Mouse (Mus musculus) midbrain, embryonic 14.5 days (tissue): ENCODE measurements around the gene Ets1. TPM values are rescaled to one million over a fixed set of nuclear protein-coding genes. Genes with fewer than 3 reads are reported as not detected.

Experiments used
- ATAC-seq: fragments of 200-750 bp; cut with Nextera tagmentation; 2 replicates; pipeline ENCODE4 v1.8.0; 2017; ENCODE audit warnings: moderate number of reproducible peaks, moderate library complexity; ENCODE audit not compliant: low FRiP score, low TSS enrichment
- DNase-seq: peaks from one replicate; pipeline ENCODE4 v3.0.0-alpha.2; 2015
- H3K27ac ChIP-seq: fragments of 300-500 bp; sonication (generic); replicated peaks from 2 replicates; pipeline ENCODE4 v1.5.1; 2014; ENCODE audit warnings: mild to moderate bottlenecking, low read depth, low read length, moderate library complexity
- H3K27me3 ChIP-seq: fragments of 300-500 bp; sonication (generic); 2 replicates; pipeline ENCODE4 v1.6.1; 2014; ENCODE audit warnings: low read length, control low read depth, mixed read lengths; ENCODE audit not compliant: control insufficient read depth, insufficient read depth
- H3K36me3 ChIP-seq: fragments of 300-500 bp; sonication (generic); 2 replicates; pipeline ENCODE4 v1.6.1; 2014; ENCODE audit warnings: low read length, control low read depth; ENCODE audit not compliant: control insufficient read depth, insufficient read depth
- H3K4me1 ChIP-seq: fragments of 300-500 bp; sonication (generic); 2 replicates; pipeline ENCODE4 v1.6.1; 2014; ENCODE audit warnings: mild to moderate bottlenecking, antibody characterized with exemption, low read length, control low read depth; ENCODE audit not compliant: control insufficient read depth, insufficient read depth
- H3K4me2 ChIP-seq: fragments of 300-500 bp; sonication (generic); 2 replicates; pipeline ENCODE4 v1.6.1; 2014; ENCODE audit warnings: mild to moderate bottlenecking, low read length, moderate library complexity
- H3K4me3 ChIP-seq: fragments of 300-500 bp; sonication (generic); replicated peaks from 2 replicates; pipeline ENCODE4 v1.5.1; 2014; ENCODE audit warnings: low read depth, low read length
- H3K9ac ChIP-seq: fragments of 300-500 bp; sonication (generic); replicated peaks from 2 replicates; pipeline ENCODE4 v1.6.1; 2014; ENCODE audit warnings: mild to moderate bottlenecking, low read length, moderate library complexity
- H3K9me3 ChIP-seq: fragments of 300-500 bp; sonication (generic); 2 replicates; pipeline ENCODE4 v1.6.1; 2016; ENCODE audit warnings: low read length, control low read depth, mixed read lengths; ENCODE audit not compliant: control insufficient read depth
- WGBS: fragments of 180-500 bp; shearing (Covaris S2); extraction: QIAGEN DNeasy Blood & Tissue Kit; methylation state at CpG from one replicate; pipeline ENCODE4 v1.1.7; 2014; 5-methylcytosine and 5-hydroxymethylcytosine counted together
- polyA plus RNA-seq: library from polyadenylated mRNA; unstranded; fragments of >200 nt; fragmentation: Nextera tagmentation; extraction: Ambion mirVana; gene quantifications from 2 replicates; pipeline ENCODE4 v1.2.1, GENCODE M21; 2014

The Ets1 gene
- polyA plus RNA-seq, 1 experiment from 2014 or later, result 19.6 TPM

- Histone ChIP-seq H3K4me3 (no peak overlapping the region), H3K27me3 (no peaks in the 10 kb centered on the region), H3K36me3 (no peaks in the 10 kb centered on the region), H3K27ac (no peak overlapping the region), H3K4me1 (no peaks in the 10 kb centered on the region), H3K9me3 (no peaks in the 10 kb centered on the region), H3K9ac (no peak overlapping the region), H3K4me2 (no peak overlapping the region)
- DNase-seq, result no peak
- WGBS, result 88% methylated on average over 9 of the region's 9 CpGs
- ATAC-seq, result no peak
Measured at GRCm38 (mm10) chr9:32730001-32730655, 94.1 kb downstream of the Ets1 start.

GRCm38 (mm10) chr9:32730656-32731590, 94.9 kb downstream of the Ets1 start:
- Histone ChIP-seq H3K4me3 (no peak overlapping the region), H3K4me1 (no peaks in the 10 kb centered on the region), H3K36me3 (no peaks in the 10 kb centered on the region), H3K9ac (no peak overlapping the region), H3K9me3 (no peaks in the 10 kb centered on the region), H3K27ac (no peak overlapping the region), H3K4me2 (no peak overlapping the region), H3K27me3 (no peaks in the 10 kb centered on the region)
- no peak for DNase-seq
- ATAC-seq, result no peak
- WGBS, result 80% methylated on average over 13 of the region's 13 CpGs

GRCm38 (mm10) chr9:32731787-32732186, 95.8 kb downstream of the Ets1 start:
- ATAC-seq, result no peak
- no peak overlapping the region for H3K27ac ChIP-seq
- DNase-seq, result no peak
- no peak overlapping the region for H3K4me3 ChIP-seq
- H3K36me3 ChIP-seq, result no peaks in the 10 kb centered on the region
- no peak overlapping the region for H3K4me2 ChIP-seq
- no peaks in the 10 kb centered on the region for H3K27me3 ChIP-seq
- 54% methylated on average over 9 of the region's 9 CpGs for WGBS
- no peaks in the 10 kb centered on the region for H3K9me3 ChIP-seq
- H3K4me1 ChIP-seq, result no peaks in the 10 kb centered on the region
- H3K9ac ChIP-seq, result no peak overlapping the region

DNA sequence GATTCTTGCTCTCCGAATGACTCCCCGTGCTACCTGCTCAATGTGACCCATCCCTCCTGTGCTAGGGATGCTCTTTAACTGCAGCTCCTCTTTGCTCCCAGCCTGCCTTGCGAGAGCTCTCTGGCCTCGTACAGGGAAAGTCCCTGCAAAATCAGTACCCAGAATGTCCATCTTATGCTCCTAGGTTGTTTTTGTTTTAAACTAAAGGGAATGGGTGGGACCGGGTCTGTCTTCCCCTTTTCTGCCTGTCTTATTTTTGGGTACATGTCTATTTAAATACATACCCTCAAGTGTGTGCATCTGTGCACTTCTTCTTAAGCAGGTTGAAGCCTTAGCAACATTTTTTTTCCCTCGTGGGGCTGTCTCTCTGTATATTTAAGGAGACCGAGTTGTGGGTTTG, 99.0 kb downstream of the Ets1 start:
- Histone ChIP-seq H3K4me3 (no peak overlapping the region), H3K27me3 (no peaks in the 10 kb centered on the region)
- 94% methylated on average over 7 of the region's 7 CpGs for WGBS

GRCm38 (mm10) chr9:32736051-32736450, 100.0 kb downstream of the Ets1 start:
- 91% methylated on average over 9 of the region's 9 CpGs for whole genome bisulfite sequencing
- H3K4me2 ChIP-seq, result no peak overlapping the region

More for the DNA sequence above, 99.0 kb downstream of the Ets1 start:
- Histone ChIP-seq H3K4me1 (no peaks in the 10 kb centered on the region), H3K9ac (no peak overlapping the region), H3K27ac (no peak overlapping the region), H3K4me2 (no peak overlapping the region), H3K36me3 (no peaks in the 10 kb centered on the region), H3K9me3 (no peaks in the 10 kb centered on the region)
- no peak for ATAC-seq
- no peak for DNase-seq

DNA sequence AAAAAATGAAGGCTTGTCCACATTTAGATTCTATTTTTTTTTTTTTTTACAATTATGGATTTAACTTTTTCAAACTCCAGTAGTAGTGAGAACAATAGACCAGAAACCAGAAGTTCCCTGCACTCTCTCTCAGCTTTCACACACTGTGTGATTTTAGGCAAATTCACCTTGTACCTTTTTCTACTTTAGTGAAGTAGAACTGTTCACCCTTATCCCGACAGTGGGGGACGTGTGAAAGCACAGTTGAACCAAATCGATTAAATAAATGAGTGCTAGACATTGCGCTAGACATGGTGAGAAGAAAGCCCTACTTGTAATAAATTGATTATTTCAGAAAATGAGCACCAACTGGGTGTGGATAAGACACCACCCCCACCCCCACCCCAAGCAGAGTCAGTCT, 104.0 kb downstream of the Ets1 start:
- no peak overlapping the region for H3K4me2 ChIP-seq
- 96% methylated on average over 4 of the region's 4 CpGs for WGBS
- no peak for DNase-seq
- H3K4me1 ChIP-seq, result no peaks in the 10 kb centered on the region
- no peak overlapping the region for H3K4me3 ChIP-seq
- no peaks in the 10 kb centered on the region for H3K36me3 ChIP-seq
- no peak for ATAC-seq
- no peak overlapping the region for H3K27ac ChIP-seq
- no peaks in the 10 kb centered on the region for H3K27me3 ChIP-seq
- no peaks in the 10 kb centered on the region for H3K9me3 ChIP-seq
- H3K9ac ChIP-seq, result no peak overlapping the region

More at GRCm38 (mm10) chr9:32736051-32736450, 100.0 kb downstream of the Ets1 start:
- H3K27ac ChIP-seq, result no peak overlapping the region
- no peak overlapping the region for H3K9ac ChIP-seq
- no peaks in the 10 kb centered on the region for H3K4me1 ChIP-seq
- DNase-seq (no peak), ATAC-seq (no peak)
- H3K36me3 ChIP-seq, result no peaks in the 10 kb centered on the region
- no peak overlapping the region for H3K4me3 ChIP-seq
- no peaks in the 10 kb centered on the region for H3K9me3 ChIP-seq
- no peaks in the 10 kb centered on the region for H3K27me3 ChIP-seq

DNA sequence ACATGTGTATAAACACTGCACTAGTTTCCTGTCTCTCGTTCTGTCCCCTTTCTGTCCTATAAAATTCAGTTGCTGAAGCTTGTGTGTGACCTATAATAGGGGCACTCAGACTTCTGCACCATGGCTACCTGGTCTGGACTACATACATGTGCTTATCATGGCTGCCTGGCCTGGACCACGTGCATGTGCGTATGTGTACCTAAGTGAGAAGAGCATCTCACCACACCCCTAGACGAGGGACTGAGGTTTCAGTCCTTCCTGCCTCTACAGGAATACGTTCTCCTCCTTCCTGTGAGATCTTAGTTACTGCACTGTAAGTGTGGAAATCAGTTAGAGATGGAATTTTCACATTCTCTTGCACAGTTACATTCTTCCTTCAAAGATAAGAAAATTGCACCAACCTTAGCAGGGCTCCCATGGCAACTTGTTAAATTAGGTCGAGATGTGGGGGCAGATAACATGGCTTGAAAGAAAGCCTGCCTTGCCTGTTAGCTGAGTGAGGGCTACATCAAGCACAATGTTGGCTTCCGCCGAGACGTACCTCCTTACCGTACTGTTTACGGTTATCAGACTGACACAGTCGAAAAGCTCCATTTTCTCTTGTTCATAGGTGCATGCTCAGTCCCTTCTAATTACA, 104.8 kb downstream of the Ets1 start:
- Histone ChIP-seq H3K4me3 (no peak overlapping the region), H3K27ac (no peak overlapping the region), H3K36me3 (no peaks in the 10 kb centered on the region), H3K27me3 (no peaks in the 10 kb centered on the region), H3K4me1 (no peaks in the 10 kb centered on the region), H3K9ac (no peak overlapping the region), H3K4me2 (no peak overlapping the region), H3K9me3 (no peaks in the 10 kb centered on the region)
- DNase-seq, result peak; percentile 9
- no peak for ATAC-seq
- 85% methylated on average over 12 of the region's 12 CpGs for WGBS

DNA sequence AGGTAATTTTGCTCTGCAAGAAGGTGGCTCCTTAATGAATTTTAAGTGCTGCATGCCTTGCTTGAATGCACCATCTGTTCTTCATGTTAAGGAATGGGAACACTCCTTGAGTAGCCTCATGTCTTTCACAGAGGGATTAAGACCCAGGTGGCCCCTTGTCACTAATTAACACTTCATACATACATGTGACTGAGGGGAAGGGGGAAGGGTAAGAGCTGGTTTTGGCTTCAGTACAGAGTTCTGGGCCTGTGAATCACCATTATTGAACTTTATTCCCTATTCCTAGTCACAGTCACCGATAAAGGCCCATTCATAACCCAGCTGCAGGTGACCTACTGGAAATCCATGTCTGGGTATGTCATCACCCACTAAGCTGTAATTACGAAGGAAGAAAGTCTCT, 105.7 kb downstream of the Ets1 start:
- Histone ChIP-seq H3K27me3 (no peaks in the 10 kb centered on the region), H3K4me2 (no peak overlapping the region), H3K9me3 (no peaks in the 10 kb centered on the region), H3K4me1 (no peaks in the 10 kb centered on the region), H3K4me3 (no peak overlapping the region), H3K9ac (no peak overlapping the region), H3K27ac (no peak overlapping the region), H3K36me3 (no peaks in the 10 kb centered on the region)
- no peak for ATAC-seq
- 88% methylated on average over 2 of the region's 2 CpGs for WGBS
- DNase-seq, result no peak
